Mouse (Mus musculus) liver, embryonic 11.5 days (tissue): ENCODE measurements around the gene Cnksr3. TPM values are rescaled to one million over a fixed set of nuclear protein-coding genes. Genes with fewer than 3 reads are reported as not detected.

ENCODE experiments used
- ATAC-seq: fragments of 200-750 bp; cut with Nextera tagmentation; replicated peaks from 2 replicates; pipeline ENCODE4 v1.8.0; 2017; ENCODE audit warnings: moderate number of reproducible peaks, mild to moderate bottlenecking, moderate TSS enrichment, moderate library complexity; ENCODE audit not compliant: low FRiP score
- DNase-seq: peaks from one replicate; pipeline ENCODE4 v3.0.0-alpha.2; 2017; ENCODE audit warnings: low spot score
- H3K27ac ChIP-seq: fragments of 300-500 bp; sonication (generic); 2 replicates; pipeline ENCODE4 v1.5.1; 2014; ENCODE audit warnings: mild to moderate bottlenecking, low read depth, low read length, control low read depth
- H3K27me3 ChIP-seq: fragments of 300-500 bp; sonication (generic); replicated peaks from 2 replicates; pipeline ENCODE4 v1.6.1; 2014; ENCODE audit warnings: low read length, mixed read lengths; ENCODE audit not compliant: control insufficient read depth, insufficient read depth
- H3K36me3 ChIP-seq: fragments of 300-500 bp; sonication (generic); 2 replicates; pipeline ENCODE4 v1.6.1; 2014; ENCODE audit warnings: mild to moderate bottlenecking, low read length, moderate library complexity, mixed read lengths; ENCODE audit not compliant: control insufficient read depth, insufficient read depth
- H3K4me1 ChIP-seq: fragments of 300-500 bp; sonication (generic); replicated peaks from 2 replicates; pipeline ENCODE4 v1.6.1; 2014; ENCODE audit warnings: low read length, mixed read lengths; ENCODE audit not compliant: control insufficient read depth, insufficient read depth
- H3K4me2 ChIP-seq: fragments of 300-500 bp; sonication (generic); 2 replicates; pipeline ENCODE4 v1.6.1; 2014; ENCODE audit warnings: mild to moderate bottlenecking, control low read depth, moderate library complexity
- H3K4me3 ChIP-seq: fragments of 300-500 bp; sonication (generic); 2 replicates; pipeline ENCODE4 v1.5.1; 2014; ENCODE audit warnings: low read depth, low read length, control low read depth
- H3K9ac ChIP-seq: fragments of 300-500 bp; sonication (generic); 2 replicates; pipeline ENCODE4 v1.6.1; 2014; ENCODE audit warnings: low read depth, low read length, control low read depth
- H3K9me3 ChIP-seq: fragments of 300-500 bp; sonication (generic); 2 replicates; pipeline ENCODE4 v1.6.1; 2016; ENCODE audit warnings: low read length, inconsistent platforms, mixed read lengths; ENCODE audit not compliant: control insufficient read depth
- WGBS: fragments of 180-500 bp; shearing (Covaris S2); extraction: QIAGEN DNeasy Blood & Tissue Kit; methylation state at CpG from one replicate; pipeline ENCODE4 v1.1.7; 2014; 5-methylcytosine and 5-hydroxymethylcytosine counted together
- polyA plus RNA-seq: library from polyadenylated mRNA; unstranded; fragments of >200 nt; fragmentation: Nextera tagmentation; extraction: Ambion mirVana; gene quantifications from 2 replicates; pipeline ENCODE4 v1.2.1, GENCODE M21; 2014

The Cnksr3 gene
- polyA plus RNA-seq, 1 experiment from 2014 or later = 8.7 TPM

DNA sequence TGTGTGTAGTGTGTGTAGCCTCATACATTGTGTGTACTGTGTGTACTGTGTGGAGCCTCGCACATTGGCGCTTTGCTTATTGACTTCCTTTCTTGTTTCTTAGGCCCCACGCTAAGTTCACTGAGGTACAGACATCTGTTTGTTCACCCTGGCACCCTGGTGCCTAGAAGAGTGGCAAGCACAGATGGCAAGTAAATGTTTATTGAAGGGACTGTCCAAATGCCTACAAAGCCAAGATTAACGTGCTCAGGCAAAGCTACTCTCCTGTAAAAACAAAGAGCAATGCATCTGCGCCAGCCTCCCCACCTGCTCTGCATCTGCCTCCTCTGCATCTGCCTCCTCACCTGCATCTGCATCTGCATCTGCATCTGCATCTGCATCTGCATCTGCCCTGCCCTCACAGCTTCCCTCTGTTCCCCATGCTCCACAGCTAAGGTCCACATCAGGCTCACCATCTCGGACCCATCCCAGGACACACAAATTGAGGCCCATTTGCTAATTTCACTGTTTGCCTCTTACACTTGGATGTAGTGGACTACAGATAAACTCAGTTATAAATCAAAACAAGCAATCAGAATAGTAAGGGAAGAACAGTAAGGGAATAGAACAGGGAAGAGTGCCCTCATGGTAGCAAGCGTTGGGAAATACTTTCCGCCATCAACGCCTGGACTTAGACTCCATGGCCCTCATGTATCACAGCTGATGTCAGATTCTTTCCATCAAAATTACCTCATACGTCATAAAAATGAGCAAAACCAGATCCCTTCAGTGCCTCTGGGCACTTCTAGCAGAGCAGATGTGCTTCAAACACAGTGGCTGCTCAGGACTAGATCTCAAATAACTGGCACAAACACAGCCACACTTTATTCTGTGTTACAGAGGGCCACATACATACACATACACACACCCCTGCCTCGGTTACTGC is 62.1 kb downstream of the Cnksr3 start:
- Histone ChIP-seq H3K4me1 (no peaks in the 10 kb centered on the region; the same call in 1 of the 2 replicates), H3K9ac (no peak overlapping the region), H3K4me3 (no peak overlapping the region), H3K9me3 (no peaks in the 10 kb centered on the region), H3K4me2 (no peak overlapping the region), H3K36me3 (peaks cover 5% of the 10 kb centered on the region; the same call in 1 of the 2 replicates), H3K27me3 (no peaks in the 10 kb centered on the region), H3K27ac (no peak overlapping the region)
- no peak for DNase-seq
- WGBS = 86% methylated on average over 11 of the region's 11 CpGs
- ATAC-seq = no peak

DNA sequence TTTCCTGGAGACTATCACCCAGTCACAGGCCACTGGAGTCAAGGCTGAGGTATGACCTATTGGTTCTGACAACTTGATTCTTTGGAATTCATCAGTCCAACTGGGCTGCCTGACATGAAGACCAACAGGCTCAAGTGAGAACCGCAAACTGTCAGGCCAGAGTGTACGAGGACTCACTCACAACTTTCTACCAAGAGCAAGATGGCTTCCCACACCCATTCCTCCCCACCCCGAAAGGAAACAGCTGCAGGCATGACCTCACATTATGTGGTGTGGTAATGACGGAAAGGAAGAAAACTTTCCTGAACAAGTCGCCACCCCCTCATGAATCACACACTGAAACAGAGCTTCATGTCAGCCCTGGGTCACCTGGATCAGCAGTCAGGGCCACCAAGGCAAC is 66.4 kb downstream of the Cnksr3 start:
- no peaks in the 10 kb centered on the region for H3K4me1 ChIP-seq
- WGBS = 78% methylated on average over 5 of the region's 5 CpGs
- no peak overlapping the region for H3K4me2 ChIP-seq
- H3K9ac ChIP-seq = no peak overlapping the region
- no peak for DNase-seq
- no peak for ATAC-seq
- H3K27ac ChIP-seq = no peak overlapping the region
- no peaks in the 10 kb centered on the region for H3K36me3 ChIP-seq
- no peaks in the 10 kb centered on the region for H3K9me3 ChIP-seq
- H3K4me3 ChIP-seq = no peak overlapping the region
- H3K27me3 ChIP-seq = no peaks in the 10 kb centered on the region

DNA sequence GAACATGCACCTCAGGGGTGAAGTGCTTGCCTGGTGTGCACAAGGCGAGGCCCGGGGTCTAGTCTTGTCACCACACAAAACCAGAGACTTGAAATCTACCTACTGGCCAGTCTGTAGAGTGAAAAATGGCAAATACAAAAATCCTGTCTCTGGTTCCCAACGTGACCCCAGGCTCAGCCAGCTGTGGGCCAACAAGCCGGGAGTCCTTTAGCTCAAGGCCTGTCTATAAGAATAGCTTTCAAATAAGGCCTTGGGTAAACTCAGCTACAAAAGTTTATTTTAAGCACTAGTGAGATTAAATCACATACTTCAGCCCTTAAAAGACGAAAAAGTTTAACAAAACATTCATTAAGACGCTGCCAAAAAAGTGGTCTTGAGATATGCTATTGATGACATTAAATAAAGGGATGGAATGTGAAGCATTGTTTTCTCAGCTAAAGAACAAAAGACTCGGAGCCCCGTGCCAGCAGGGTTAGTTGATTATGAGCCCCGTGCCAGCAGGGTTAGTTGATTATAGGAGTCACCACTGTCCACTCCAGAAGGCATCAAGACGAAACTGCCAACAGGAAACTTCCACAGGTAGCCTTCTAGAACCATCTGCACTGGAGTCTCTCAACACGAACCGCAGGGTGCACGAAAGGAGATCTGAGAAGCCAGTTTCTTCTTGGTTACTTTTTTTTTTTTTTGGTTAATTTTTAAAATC is 67.8 kb downstream of the Cnksr3 start:
- ATAC-seq = no peak
- Histone ChIP-seq H3K4me1 (no peaks in the 10 kb centered on the region), H3K9ac (no peak overlapping the region), H3K4me2 (no peak overlapping the region), H3K36me3 (no peaks in the 10 kb centered on the region), H3K4me3 (no peak overlapping the region), H3K27ac (no peak overlapping the region), H3K27me3 (no peaks in the 10 kb centered on the region), H3K9me3 (no peaks in the 10 kb centered on the region)
- WGBS = 82% methylated on average over 13 of the region's 13 CpGs
- no peak for DNase-seq

DNA sequence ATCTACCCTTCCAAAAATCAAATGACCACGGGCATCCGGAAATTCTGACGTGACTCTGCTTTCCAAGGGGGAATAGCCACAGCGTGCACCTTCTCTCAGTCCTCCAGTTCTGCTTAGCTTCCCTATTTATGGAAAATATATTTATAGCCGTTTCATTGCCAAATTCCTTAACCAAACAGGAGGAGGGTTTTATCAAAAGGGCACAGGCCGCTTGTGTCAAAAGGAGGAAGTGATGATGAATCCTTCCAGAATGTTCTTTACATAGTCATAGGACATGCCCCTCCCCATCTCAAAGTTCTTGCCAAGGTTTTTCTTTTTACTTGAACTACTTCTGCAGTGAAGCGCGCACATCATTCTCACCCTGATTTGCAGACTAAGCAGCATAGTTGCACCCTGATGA is 69.8 kb downstream of the Cnksr3 start:
- Histone ChIP-seq H3K9me3 (no peaks in the 10 kb centered on the region), H3K27me3 (no peaks in the 10 kb centered on the region), H3K9ac (no peak overlapping the region), H3K36me3 (0 out of 2 replicates have a peak, but pooled peaks cover 3% of the 10 kb centered on the region), H3K4me2 (no peak overlapping the region), H3K4me3 (no peak overlapping the region), H3K4me1 (no peaks in the 10 kb centered on the region), H3K27ac (no peak overlapping the region)
- no peak for ATAC-seq
- WGBS = 84% methylated on average over 8 of the region's 8 CpGs
- DNase-seq = no peak

DNA sequence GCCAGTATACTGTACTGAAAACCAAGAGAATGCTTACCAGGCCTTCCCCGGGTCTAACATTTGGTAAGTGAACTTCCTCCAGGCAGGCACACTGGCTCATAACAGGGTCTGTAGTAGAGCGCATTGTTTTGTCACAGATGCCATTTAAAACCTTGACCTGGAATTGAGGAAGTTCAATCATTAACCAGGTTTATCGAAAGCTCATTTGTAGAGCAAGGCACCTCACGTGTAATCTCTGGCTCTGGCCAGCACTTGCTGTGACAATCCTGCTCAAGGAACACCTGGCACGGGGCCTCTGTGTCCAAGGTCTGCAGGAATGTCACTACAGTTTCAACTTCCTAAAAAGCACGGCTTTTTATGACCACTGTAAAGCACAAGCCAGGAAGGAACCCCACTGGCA is 71.8 kb downstream of the Cnksr3 start:
- H3K4me1 ChIP-seq = no peaks in the 10 kb centered on the region
- 62% methylated on average over 6 of the region's 6 CpGs for WGBS
- no peak overlapping the region for H3K4me2 ChIP-seq
- DNase-seq = no peak
- no peak overlapping the region for H3K27ac ChIP-seq
- H3K27me3 ChIP-seq = no peaks in the 10 kb centered on the region
- no peaks in the 10 kb centered on the region for H3K9me3 ChIP-seq
- peak; percentile 31; the same call in 1 of the 2 replicates for ATAC-seq
- H3K9ac ChIP-seq = no peak overlapping the region
- 0 out of 2 replicates have a peak, but pooled peaks cover 3% of the 10 kb centered on the region for H3K36me3 ChIP-seq
- no peak overlapping the region for H3K4me3 ChIP-seq

DNA sequence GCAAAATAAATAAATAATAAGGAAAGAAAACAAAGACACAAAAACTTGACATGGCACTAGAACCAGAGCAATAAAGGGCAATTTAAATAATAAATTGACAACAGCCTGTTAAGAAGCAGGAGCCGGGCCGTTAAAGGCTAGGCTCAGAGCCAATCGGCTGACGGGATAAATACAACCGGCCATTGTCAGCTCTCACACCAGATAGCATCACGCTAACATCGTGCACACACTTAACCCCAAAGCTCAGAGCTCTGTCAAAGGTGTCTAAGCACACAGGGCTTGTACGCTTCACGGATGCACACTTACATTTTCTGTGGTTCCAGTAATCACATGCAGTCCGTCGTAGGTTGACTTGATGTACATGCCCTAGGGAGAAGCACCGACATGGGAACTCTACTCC is 74.0 kb downstream of the Cnksr3 start:
- Histone ChIP-seq H3K4me2 (no peak overlapping the region), H3K27ac (no peak overlapping the region), H3K36me3 (peaks cover 6% of the 10 kb centered on the region; the same call in 1 of the 2 replicates), H3K4me3 (no peak overlapping the region), H3K9ac (no peak overlapping the region), H3K4me1 (no peaks in the 10 kb centered on the region), H3K27me3 (no peaks in the 10 kb centered on the region), H3K9me3 (no peaks in the 10 kb centered on the region)
- no peak for DNase-seq
- 92% methylated on average over 12 of the region's 12 CpGs for WGBS
- ATAC-seq = no peak

DNA sequence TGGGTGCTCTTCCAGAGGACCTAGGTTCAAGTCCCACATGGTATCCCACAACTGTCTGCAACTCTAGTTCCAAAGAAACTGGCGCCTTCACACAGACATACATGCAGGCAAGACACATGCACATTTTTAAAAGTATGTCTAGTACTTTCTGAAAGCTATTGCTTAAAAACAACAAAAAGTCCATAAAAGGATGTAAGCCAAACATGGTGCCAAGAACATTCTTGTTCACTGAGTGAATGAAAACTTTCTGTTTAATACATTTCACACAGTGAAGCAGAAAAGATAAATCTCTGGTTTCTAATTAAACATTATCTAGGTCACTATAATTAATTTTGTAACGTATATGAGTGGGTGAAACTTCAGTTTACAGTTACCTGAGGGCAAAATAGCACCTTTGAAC is 76.3 kb downstream of the Cnksr3 start:
- Histone ChIP-seq H3K4me2 (no peak overlapping the region), H3K36me3 (peaks cover 15% of the 10 kb centered on the region; the same call in 1 of the 2 replicates), H3K4me3 (no peak overlapping the region), H3K4me1 (no peaks in the 10 kb centered on the region), H3K27ac (no peak overlapping the region), H3K9me3 (no peaks in the 10 kb centered on the region), H3K27me3 (no peaks in the 10 kb centered on the region), H3K9ac (no peak overlapping the region)
- no peak for DNase-seq
- WGBS = 86% methylated on average over 2 of the region's 2 CpGs
- no peak for ATAC-seq

DNA sequence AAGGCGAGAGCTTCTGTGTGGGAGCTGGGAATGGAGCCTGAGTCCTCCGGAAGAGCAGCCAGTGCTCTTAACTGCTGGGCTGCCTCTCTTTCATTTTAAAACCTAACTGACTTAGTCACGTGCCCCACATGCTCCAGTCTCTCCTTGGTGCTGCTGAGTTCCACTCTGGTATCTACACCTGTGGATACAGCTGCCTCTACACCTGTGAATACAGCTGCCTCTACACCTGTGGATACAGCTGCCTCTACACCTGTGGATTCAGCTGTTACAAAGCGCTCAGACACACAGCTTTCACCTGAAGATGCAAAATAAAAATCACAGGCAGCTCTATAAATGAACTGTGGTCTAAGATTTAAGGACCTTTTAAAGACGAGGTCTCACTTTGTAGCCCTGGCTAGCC is 79.0 kb downstream of the Cnksr3 start:
- ATAC-seq (no peak), DNase-seq (no peak)
- no peak overlapping the region for H3K27ac ChIP-seq
- no peaks in the 10 kb centered on the region for H3K9me3 ChIP-seq
- H3K4me1 ChIP-seq = no peaks in the 10 kb centered on the region
- no peak overlapping the region for H3K4me3 ChIP-seq
- H3K36me3 ChIP-seq = peaks cover 17% of the 10 kb centered on the region; the same call in 1 of the 2 replicates
- 88% methylated on average over 5 of the region's 5 CpGs for WGBS
- H3K27me3 ChIP-seq = no peaks in the 10 kb centered on the region
- H3K9ac ChIP-seq = no peak overlapping the region
- H3K4me2 ChIP-seq = no peak overlapping the region
